Mouse (Mus musculus) testis, adult 2 months (tissue): ENCODE data around the gene Cenpa. TPM values are rescaled to one million over a fixed set of nuclear protein-coding genes. Genes with fewer than 3 reads are reported as not detected.

ENCODE experiments used
- H3K27ac ChIP-seq: fragments of 200-500 bp; 2 replicates; pipeline ENCODE4 v1.5.1; 2012; ENCODE audit warnings: low read depth, low read length; ENCODE audit not compliant: control insufficient read depth, insufficient read depth
- H3K27me3 ChIP-seq: fragments of 200-500 bp; 2 replicates; pipeline ENCODE4 v1.6.1; 2012; ENCODE audit warnings: mild to moderate bottlenecking, low read length, moderate library complexity; ENCODE audit not compliant: control insufficient read depth, insufficient read depth
- H3K36me3 ChIP-seq: fragments of 200-500 bp; 2 replicates; pipeline ENCODE4 v1.6.1; 2012; ENCODE audit warnings: mild to moderate bottlenecking, low read length; ENCODE audit not compliant: control insufficient read depth, insufficient read depth
- H3K4me1 ChIP-seq: fragments of 200-500 bp; 2 replicates; pipeline ENCODE4 v1.6.1; 2012; ENCODE audit warnings: low read length; ENCODE audit not compliant: control insufficient read depth, insufficient read depth
- H3K4me3 ChIP-seq: fragments of 200-500 bp; 2 replicates; pipeline ENCODE4 v1.5.1; 2012; ENCODE audit warnings: low read depth, mild to moderate bottlenecking, low read length, moderate library complexity, mixed read lengths; ENCODE audit not compliant: control insufficient read depth
- CTCF ChIP-seq: fragments of 200-500 bp; IDR thresholded peaks from 2 replicates; pipeline ENCODE4 v1.5.1; 2012; ENCODE audit warnings: low read depth, mild to moderate bottlenecking, inconsistent platforms, low read length, moderate library complexity; ENCODE audit not compliant: control insufficient read depth, insufficient read depth, insufficient replicate concordance
- POLR2A ChIP-seq: fragments of 200-500 bp; IDR thresholded peaks from 2 replicates; pipeline ENCODE4 v1.6.1; 2012; ENCODE audit warnings: low read depth, mild to moderate bottlenecking, inconsistent platforms, low read length, moderate library complexity; ENCODE audit not compliant: control insufficient read depth
- polyA plus RNA-seq: library from polyadenylated mRNA; depleted of rRNA; stranded (reverse); fragments of >200 nt; gene quantifications from 2 replicates; pipeline ENCODE4 v1.2.3, GENCODE M21; 2012; rRNA removed

The Cenpa gene
- polyA plus RNA-seq, result 5.8 and 6.3 TPM in 2 replicates

DNA sequence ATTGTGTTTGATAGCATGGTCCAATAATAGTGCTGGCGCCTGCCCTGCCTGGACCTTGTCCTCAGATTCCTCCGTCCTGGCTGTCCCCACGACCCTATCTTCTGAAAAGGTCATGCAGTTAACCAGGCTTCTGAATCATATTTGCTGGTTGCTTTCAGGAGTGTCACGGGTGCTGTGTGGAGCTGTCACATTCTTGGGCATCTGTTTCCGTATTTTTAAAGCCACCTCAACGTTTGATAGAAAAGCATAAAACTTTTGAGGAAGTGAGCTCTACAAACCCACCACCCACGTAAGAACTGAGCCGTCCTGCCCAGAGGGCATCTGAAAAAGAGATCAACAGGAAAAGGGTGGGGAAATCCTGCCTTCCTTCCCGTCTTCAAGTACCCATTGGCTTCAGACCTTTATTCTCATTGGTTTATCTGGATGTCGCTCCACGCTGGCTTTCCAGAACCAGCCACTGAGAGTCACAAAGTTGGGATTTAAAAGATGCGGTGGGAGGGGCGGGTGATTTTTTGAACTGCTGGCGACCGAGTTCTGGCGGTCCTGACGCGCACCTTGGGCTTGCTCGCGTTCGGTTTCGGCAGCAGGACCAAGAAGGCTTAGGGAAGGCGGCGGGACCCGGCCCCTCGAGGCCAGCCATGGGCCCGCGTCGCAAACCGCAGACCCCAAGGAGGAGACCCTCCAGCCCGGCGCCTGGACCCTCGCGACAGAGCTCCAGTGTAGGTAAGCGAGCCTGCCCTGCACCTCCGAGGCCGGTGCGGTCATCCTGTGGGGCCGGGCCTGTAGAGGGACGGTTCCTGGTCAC lies at the start of gene Cenpa:
Gene Cenpa (plus strand): TSS at position 387 of the 805 bp plus-strand sequence.
- peak within 1 kb of the TSS; percentile 82 for H3K27ac ChIP-seq
- no peaks in the 10 kb centered on the region for H3K27me3 ChIP-seq
- no peaks in the 10 kb centered on the region for H3K36me3 ChIP-seq
- peak; percentile 25; the same call in 1 of the 2 replicates for TF ChIP-seq POLR2A
- TF ChIP-seq CTCF, result no peak
- H3K4me3 ChIP-seq, result peak within 1 kb of the TSS; percentile 87
- peaks cover 9% of the 10 kb centered on the region for H3K4me1 ChIP-seq

DNA sequence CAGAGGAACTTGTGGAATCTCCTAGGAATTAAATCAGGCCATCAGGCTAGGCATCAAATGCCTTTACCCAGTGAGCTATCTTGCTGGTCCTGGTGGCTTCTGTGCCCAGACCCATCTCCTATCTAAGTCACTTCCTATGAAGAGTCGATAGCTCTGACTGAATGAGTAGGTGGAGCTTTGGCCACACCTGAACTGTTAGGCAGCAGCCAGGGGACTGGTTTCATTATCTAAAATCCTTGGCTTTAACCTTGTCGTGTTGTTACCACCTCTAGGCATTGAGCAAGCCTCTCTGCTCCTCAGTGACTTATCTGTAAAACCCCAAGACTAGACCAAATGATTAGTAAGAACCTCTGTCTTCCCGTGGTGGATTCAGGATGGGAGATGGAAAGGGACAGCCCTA lies 49.2 kb upstream of the Cenpa start:
- Histone ChIP-seq H3K4me3 (no peak overlapping the region), H3K4me1 (peaks cover 6% of the 10 kb centered on the region), H3K27ac (no peak overlapping the region), H3K27me3 (no peaks in the 10 kb centered on the region), H3K36me3 (no peaks in the 10 kb centered on the region)
- TF ChIP-seq CTCF, result no peak

- Histone ChIP-seq H3K36me3 (no peaks in the 10 kb centered on the region), H3K27me3 (no peaks in the 10 kb centered on the region), H3K4me3 (no peak overlapping the region), H3K27ac (no peak overlapping the region), H3K4me1 (peaks cover 6% of the 10 kb centered on the region)
- TF ChIP-seq POLR2A (no peak), CTCF (no peak)
These were observed 48.7 kb upstream of the Cenpa start for GRCm38 (mm10) chr5:30617851-30618250.

DNA sequence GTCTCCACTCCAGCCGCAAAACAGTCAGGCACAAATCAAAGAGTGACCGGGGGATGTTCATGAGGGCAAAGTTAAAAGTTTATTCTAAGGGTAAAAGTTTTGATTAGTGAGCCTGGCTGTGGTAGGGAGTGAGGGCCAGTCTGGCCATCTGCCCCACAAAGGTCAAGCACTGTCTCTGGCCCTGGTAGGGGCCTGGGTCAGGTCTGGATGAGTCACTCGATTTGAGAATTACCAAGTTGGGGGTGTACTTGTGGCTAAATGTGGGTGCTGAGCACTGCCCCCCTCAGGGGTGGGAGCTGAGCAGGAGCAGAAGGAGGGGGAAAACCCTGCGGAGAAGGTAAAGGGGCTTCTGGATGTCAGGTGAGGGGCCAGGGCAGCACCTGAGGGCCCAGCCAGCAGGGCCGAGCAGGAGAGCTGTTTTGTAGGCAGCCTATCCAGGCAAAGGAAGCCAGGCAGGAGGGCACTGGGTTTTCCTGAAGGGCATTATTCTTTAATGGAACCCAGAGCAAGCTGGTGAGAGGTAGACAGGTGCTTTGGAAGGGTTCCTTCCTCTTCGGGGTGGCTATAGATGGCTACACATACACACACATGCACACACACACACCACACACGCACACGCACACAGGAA lies 48.1 kb upstream of the Cenpa start:
- H3K27ac ChIP-seq, result no peak overlapping the region
- H3K36me3 ChIP-seq, result no peaks in the 10 kb centered on the region
- H3K27me3 ChIP-seq, result no peaks in the 10 kb centered on the region
- TF ChIP-seq CTCF (no peak), POLR2A (no peak)
- no peak overlapping the region for H3K4me3 ChIP-seq
- H3K4me1 ChIP-seq, result peaks cover 6% of the 10 kb centered on the region

- H3K27me3 ChIP-seq, result no peaks in the 10 kb centered on the region
- H3K4me1 ChIP-seq, result peaks cover 6% of the 10 kb centered on the region
- no peaks in the 10 kb centered on the region for H3K36me3 ChIP-seq
- H3K27ac ChIP-seq, result no peak overlapping the region
- no peak for TF ChIP-seq POLR2A
- no peak for TF ChIP-seq CTCF
- H3K4me3 ChIP-seq, result no peak overlapping the region
These were observed 47.4 kb upstream of the Cenpa start for GRCm38 (mm10) chr5:30619211-30619610.

DNA sequence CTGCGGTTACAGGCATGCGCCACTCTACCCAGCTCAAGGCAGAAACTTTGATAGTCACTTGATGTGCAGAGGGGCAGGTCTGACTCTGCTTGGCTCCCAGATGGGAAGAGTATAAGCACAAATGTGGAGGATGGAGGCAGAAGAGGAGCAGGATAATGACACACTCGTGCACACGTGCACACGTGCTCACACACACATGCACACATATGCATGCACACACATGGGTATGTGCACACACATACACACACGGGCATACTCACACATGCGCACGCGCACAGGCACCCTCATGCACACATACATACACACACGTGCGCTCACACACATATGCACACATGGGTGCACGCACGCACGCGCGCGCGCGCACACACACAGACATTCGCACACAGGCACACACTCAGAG lies 46.0 kb upstream of the Cenpa start:
- no peak overlapping the region for H3K4me3 ChIP-seq
- H3K27me3 ChIP-seq, result no peaks in the 10 kb centered on the region
- H3K27ac ChIP-seq, result no peak overlapping the region
- TF ChIP-seq CTCF (no peak; the same call in 1 of the 2 replicates), POLR2A (no peak)
- peaks cover 6% of the 10 kb centered on the region for H3K4me1 ChIP-seq
- H3K36me3 ChIP-seq, result no peaks in the 10 kb centered on the region

- peaks cover 6% of the 10 kb centered on the region for H3K4me1 ChIP-seq
- H3K4me3 ChIP-seq, result no peak overlapping the region
- no peak overlapping the region for H3K27ac ChIP-seq
- H3K27me3 ChIP-seq, result no peaks in the 10 kb centered on the region
- H3K36me3 ChIP-seq, result no peaks in the 10 kb centered on the region
- TF ChIP-seq CTCF, result no peak
- no peak for TF ChIP-seq POLR2A
These were observed 45.3 kb upstream of the Cenpa start for GRCm38 (mm10) chr5:30621211-30621790.
